Mouse (Mus musculus) urinary bladder, postnatal 14 days (tissue): ENCODE results near the gene 1110051M20Rik.

Source experiments
- DNase-seq: peaks from one replicate; pipeline ENCODE4 v3.0.0; 2021; ENCODE audit warnings: low spot score

The 1110051M20Rik gene

DNA sequence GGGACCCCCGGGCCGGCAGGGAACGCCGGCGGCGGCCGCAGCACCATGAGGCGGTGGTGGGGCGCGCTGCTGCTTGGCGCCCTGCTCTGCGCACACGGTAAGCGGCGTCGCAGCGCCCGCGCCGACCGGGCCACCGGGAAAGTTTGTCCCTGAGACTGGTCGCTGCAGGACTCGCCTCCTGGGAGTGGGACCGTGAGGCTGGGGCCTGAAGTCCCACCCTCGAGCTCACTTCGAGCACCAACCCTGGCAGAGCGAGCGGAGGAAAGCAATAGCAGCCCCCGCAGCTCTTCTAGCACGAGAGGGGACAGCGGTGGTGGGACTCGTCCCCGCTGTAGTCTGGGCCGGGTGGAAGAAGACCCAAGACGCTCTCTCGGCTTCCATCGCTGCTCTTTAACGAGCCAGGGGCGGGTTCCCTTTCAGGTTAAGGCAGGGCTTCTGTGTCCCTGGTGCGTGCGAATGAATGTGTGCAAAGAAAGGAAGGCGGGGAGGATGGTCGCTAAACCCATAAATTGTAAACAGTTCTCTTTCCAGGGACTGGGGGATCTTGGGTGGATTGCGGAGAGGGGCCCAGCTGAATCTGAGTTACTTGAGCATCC, 13.2 kb upstream of the 1110051M20Rik start:
- DNase-seq: peak; percentile 46

DNA sequence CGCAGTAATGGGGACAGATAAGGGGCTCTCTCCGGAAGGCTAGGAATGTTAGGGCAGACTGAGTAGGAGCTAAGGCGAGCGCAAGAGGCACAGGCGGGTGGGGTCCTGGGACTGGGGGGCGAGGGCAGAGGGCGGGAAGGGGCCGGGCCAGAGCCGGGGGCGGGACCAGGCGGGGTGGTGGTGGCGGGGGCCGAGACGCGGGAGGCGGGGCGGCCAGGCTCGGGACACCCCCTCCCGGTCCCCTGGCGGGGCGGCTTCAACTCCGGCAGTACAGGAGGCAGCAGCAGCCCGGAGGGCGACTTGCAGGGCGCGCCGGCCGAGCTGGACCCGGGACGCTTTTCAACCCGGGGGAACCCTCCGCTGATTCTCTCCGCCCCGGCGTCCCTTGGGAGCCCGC, 12.8 kb upstream of the 1110051M20Rik start, which contains the start of gene Lrp4:
Gene Lrp4, plus strand, starts transcription at position 253 of the 397 bp plus-strand sequence.
- peak; percentile 69 for DNase-seq

DNA sequence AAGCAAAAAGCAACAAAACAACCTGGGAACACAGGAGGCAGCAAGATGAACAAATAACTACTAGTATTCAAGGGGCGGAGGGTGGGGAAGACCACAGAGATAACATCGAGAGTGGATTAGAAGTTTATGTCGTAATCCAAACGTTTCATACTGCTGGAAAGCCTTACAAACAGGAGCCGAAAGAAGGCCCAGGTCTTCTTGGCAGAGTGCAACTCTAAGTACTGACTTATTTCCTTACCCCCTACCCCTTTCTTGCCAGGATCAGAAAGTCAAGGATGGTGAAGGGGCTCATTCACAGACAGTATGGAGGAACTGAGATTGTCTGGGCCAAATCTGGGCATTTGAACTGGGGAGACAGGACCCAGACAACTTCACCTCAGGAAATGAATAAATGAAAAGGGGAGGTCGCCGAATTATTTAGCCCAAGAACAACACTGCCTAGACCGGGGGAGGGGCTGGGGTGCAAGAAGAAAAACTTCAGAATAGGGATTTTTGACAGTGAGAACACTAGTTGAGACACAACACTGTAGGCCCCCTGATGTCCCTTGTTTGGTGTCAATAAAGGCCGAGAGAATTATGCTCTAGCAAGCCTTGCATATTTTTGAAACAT, 12.1 kb upstream of the 1110051M20Rik start:
- no peak for DNase-seq

DNA sequence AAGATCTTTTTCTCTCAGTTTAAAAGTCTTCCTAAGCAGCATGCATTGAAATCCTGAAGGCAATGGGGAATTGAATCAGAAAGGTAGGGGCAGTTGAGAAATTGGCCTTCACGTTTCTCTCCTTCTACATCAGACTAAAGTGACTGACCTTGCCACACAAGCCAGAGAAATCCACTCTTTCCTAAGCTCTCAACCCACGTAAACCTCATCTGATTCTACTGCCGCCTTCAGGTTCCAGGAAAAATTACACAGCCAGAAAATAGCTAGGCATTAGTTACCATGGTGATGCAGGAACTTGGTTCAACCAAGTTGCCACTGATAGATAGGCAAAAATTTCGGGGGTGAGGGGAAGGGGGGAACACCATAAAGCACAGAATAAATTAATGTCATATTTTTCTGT, 11.3 kb upstream of the 1110051M20Rik start:
- no peak for DNase-seq

DNA sequence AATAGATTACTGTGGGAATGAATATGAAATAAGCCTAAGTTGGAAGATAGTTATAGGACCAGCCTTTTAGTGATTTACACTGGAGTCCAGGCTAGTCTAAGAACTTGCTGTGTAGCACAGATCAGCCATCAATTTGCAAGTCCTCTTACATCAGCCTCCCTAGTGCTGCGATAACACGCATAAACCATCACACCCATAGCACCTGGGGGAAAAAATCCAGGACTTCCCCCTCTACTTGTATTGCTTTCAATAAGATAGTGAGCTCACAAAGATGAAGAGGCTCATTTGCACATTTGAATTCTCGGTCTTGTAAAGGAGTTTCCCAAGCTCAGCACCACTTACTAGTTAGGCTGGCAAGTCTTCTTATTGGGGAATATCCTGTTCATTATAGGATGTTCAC, 9.9 kb upstream of the 1110051M20Rik start:
- DNase-seq: no peak

DNA sequence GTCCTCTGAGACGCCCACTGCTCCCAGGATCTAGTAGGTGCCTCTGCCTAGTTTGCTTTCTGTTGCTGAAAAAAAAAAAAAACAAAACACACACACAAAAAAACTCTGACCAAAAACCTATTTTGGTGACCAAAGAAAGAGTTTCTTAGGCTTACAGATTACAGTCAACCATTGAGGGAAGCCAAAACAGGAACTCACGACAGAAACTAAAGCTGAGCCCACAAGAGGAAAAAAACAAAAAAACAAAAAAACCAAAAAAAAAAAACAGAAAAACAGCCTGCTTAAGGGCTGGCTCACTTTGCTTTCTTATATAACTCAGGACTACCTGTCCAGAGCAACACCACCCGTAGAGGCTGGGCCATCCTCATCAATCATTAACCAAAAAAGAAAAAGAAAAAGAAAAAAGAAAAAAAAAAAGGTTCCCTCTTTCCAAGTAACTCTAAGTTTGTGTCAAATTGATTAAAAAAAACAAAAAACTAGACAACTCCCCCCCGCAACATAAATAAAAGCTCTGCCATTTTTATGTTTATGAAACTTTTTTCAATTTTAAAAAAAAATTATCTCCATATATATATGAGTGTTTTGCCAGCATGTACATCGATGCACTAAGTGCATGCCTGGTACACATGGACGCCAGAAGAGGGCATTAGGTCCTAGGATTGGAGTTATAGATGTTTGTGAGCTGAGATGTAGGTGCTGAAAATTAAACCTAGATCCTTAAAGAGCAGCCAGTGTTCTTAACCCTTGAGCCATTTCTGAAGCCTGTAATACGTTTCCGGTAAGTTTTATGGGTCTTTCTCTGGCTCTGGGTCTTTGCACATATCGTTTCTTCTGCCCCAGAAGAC, 8.9 kb upstream of the 1110051M20Rik start:
- DNase-seq: no peak

DNA sequence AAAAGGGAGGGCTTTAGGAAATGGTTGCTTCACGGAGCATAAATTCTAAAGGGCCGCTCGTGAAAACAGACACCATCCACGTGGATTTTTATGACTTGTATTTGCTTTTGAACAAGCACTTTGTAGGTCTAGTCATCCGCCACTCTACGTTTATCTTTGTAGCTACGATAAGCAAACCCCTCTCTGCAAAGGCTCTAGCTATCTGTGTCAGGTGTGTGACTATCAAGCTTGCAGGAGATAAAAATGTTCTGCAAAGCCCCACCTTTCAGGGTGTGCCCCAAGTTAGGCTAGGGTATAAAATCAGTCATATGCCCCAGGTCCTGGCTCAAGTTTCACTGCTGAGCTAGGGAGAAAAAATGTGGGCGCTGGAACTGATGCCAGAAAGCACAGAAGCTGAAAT, 8.2 kb upstream of the 1110051M20Rik start:
- DNase-seq: peak; percentile 38

DNA sequence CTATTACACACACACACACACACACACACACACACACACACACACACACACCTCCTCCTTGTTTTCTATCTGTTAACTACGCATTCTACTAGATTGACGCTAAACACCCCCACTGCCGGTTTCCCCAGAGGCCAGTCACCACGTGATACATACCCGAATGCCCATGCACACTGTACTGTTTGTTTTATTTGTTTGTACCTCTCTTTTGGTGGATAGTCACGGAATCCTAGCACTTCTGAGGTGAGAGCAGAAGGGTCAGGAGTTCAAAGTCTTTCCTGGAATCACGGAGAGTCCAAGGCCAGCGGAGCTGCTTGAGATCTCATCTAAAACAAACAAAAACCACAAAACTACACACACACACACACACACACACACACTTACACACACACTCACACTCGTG, 5.8 kb upstream of the 1110051M20Rik start:
- DNase-seq: no peak

DNA sequence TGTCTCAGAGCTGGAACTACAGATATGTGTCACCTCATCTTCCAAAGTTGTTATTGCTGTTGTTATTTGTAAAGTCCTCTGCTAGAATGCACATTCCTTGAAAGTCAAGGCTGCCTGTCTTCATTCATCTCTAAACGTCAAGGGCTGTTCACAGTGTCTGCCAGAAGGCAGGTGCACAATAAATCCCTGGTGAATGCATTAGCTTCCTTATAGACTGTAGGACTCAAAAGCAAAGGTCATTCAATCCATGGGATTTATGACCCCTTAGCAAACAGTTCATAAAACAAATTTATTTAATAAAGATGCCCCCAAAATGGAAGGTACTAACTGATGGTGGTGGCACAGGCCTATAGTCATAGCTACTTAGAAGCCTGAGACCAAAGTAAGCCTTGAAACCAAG, 5.2 kb upstream of the 1110051M20Rik start:
- DNase-seq: no peak

DNA sequence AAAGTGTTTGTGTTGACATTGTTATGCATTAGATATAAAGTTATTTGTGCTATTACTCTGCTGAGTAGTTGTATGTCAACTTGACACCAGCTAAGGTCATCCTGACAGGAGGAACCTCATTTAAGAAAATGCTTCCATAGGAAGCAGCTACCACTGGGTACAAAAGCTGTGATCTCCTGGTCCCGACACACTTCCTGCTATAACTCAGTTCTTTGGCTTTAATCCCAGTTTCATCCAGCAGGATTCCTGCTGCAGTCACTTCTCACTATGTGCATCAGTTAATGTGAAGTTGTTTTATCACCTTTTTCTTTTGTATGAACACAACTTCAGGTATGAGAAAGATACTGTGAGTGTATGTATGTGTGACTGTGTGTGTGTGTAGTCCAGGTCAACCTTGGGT, 2.3 kb downstream of the 1110051M20Rik start:
- DNase-seq: no peak

DNA sequence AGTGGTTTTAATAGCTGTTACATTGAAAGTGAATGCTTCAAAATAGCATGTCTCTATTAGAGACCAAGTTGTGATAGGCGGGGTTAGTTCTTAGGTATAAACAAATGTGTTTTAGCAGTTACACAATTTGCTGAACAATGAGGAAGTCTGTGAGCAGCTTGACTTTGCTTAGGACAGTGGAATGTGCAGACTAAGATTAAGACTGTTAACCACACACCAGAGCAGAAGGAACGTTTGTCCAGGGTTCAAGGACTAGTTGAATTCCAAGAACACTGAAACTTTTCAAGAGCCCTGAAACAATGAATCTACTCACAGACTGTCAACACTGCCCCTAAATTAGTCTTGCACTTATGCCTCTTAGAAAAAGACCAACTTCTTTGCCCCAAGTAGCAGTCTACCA, 2.8 kb downstream of the 1110051M20Rik start:
- no peak for DNase-seq

DNA sequence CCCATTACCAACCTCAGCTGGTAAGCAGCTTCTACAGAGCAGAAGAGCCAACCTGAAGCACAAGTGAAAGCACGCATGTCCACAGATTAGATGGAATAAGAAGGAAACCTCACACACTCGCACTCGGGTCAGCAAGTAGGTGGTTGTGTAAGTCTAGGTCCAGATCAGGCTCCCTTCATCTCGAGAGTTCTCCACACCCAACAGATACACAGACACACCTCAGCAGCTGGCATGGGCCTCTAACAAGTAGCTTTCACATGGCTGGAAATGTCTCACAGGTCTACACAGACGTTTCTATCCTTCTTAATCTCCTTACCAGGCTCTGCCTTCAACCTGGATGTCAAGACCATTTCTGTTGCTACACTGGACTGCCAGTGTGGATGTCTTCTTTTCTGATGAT, 3.8 kb downstream of the 1110051M20Rik start:
- DNase-seq: no peak

DNA sequence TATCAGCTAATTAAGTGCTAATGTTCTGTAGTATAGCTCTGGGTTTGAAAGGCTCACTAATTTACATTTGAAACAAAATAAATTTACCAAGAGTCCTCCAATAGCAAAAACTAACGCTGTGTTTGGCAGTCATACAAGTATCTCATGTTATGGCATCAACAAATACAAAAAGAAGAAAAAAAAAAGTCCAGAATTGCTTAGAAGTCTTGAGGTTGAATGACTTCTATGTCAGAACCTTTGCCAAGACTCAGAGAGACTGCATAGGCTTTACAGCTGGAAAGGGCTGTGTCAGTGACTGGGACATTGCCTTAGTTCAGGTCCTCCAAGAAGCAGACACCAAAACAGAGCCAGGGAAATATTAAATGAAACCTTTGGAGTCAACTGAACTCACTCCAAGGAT, 4.6 kb downstream of the 1110051M20Rik start:
- DNase-seq: no peak

DNA sequence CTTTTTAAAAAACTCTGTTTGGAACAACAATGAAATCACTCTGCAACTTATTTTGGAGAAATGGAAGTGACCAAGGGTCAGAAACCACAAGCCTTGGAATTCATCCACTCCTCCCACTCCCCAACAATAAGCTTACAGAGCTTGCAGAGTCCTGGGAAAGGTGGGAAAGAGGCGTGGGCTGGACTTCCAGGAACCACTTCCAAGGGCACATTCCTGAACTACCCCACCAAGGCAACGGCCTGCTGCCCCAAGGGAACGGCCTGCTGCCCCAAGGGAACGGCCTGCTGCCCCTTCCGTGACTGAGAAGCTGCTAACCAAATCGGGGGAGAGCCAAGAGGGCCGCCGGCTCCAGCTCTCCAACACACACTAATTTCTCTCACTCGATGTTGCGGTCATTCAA, 5.2 kb downstream of the 1110051M20Rik start:
- no peak for DNase-seq

DNA sequence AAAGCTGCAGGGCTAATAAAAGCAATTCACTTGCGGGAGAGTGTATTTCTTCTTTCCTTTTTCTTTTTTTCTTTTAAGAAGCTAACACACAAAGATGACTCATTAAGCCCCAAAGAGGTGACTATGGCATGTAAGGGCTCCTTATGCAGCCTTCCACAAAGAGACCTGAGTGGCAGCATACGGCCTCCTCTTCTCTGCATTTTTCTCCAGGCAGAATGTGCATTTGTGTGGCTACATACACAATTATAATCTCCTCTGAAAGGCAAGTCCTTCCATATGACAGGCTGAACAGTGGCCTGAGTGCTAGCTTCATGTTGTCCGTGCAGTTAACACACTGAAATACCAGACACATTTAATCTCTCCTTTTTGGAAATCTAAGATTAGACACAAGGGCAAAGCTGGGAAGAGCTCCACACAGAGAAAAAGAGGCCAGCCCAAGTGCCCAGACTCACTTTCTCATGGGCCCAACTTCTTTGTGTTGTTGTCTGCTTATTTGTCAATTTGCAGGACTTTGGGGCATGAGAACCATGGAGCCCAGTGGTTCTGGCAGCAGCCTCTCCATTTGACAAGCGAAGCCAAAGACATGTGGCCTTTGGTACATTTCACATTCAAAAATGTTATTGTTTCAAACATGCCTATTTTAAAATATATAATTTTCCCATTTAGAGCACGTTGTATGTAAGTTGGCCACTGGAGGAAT, 7.2 kb downstream of the 1110051M20Rik start:
- no peak for DNase-seq

DNA sequence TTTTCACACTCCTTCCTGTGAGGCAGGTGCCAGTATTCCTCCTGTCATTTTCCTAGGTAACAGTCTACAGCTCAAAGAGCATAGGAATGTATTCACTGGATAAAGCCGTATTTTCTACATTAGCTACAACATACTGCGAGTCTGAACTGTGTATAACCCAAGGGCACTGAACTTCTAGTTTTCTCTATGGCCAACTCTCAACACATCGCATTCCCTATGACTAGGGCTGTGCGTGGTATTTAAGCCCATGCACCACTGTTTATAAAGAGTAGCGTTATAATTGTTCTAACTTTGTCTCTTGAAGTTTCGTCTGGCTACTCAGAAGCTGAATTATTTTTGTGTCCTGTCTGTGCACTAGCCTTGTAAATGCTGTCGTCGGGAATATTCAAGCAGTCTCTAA, 7.8 kb downstream of the 1110051M20Rik start:
- DNase-seq: no peak

DNA sequence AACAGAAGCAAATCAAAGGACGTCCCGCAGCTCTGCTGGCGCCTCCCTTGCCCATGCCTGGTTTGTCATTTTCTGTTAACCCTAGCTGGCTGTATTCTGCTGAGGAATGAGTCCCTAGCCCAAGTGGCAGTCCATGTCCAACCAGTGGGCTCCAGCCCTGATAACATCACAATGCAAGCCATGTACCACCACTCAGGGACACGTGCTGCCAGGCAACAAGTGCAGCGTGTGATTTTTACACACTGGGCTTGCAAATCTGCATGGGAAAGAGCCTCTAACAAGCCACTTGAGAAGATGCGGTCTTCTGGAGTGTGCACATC, 13.9 kb downstream of the 1110051M20Rik start:
- DNase-seq: no peak

DNA sequence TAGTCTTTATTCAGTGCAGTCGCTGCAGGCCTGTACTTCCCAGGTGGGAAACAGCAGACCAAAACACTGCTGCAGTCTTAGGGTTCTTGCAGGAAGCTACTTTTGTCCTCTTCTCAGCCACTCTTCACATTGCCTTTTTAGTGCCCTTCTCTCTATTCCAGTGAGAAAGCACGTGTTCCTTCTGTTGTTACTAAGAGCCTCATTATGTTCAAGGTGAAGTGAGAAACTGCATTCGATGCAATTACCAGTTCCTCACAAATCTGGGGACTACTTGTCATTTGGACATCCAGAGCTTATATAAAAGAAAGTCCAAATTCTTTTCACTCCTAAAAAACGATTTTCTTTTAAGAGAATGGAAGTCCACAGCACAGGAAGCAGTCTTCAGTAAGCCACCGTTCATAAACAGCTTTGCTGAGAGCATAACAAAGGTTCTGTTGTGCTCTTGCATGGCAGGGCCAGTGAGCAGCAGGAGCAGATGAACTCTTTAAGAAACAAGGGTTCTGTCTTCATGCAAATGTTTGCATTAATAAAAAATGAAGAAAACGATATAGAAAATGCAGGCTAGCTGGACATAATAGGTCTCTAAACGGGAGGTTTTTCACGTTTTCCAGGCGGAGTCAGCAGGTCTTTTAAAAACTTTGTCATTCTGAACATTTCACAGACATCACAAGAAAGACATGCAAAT, 14.4 kb downstream of the 1110051M20Rik start:
- no peak for DNase-seq

DNA sequence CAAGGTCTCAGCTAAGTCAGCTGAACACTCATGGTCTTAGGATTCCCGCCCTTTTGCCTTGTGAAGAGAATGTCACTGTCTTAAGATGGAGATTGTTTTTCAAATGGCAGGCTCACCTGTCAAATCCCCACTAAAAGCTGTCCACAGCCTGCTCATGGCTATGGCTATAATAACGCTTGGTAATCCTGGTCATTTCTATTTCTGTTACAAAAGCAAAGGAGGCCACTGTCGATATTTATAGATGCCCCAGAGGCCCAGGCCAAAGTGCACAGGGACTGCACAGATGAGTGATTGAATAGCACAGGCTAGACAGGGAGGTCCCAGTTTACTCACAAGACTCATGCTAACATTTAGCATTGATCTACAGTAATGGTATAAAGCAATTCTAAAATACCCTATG, 15.4 kb downstream of the 1110051M20Rik start:
- DNase-seq: no peak

DNA sequence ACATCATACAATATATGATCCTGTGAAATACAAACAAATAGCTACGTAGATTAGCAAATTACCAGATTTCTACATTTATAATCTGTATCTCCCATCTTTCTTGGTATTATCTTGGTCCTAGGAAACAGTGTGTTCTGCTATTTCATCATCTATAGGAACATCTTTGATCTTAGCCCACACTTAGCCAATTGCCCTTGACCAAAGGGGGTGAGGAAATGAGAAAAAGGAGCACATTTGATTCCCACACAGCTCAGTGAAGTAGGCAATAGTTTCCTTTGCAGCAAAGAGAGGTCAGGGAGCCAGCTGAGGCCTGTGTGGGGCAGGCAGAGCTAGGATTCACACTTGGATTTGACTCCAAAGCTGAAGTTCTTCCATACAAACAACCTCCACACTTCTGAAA, 18.2 kb downstream of the 1110051M20Rik start:
- no peak for DNase-seq

DNA sequence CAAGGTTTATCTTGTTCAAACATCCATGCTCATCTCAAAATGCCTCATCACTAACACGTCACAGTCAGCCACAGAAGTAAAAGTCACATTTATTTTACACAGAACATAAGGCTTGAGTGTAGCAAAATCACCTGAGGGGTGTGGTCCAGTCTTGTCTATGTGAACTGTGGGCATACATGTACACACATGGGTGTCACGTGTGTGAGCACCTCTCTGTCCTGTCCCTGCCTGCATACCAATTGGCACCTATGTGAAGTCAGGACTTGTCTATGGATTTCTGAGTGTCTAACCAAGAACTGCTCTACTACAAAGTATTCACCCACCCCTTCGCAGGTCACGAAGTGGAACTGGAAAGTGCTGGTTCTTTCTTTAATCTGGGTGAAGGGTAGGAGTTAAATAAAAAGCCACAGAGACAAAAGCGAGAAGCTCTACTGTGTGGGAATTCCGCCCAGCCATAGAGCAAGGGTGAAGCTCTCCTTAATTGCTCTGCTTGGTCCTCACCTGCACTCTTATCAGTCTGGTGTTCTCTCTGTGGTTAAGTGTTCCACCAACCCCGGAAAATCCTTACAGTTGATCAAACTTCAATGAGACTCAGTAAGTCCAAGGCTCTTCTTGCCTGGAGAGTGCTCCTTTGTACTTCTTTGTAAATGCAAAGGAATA, 20.3 kb downstream of the 1110051M20Rik start:
- DNase-seq: peak; percentile 36

DNA sequence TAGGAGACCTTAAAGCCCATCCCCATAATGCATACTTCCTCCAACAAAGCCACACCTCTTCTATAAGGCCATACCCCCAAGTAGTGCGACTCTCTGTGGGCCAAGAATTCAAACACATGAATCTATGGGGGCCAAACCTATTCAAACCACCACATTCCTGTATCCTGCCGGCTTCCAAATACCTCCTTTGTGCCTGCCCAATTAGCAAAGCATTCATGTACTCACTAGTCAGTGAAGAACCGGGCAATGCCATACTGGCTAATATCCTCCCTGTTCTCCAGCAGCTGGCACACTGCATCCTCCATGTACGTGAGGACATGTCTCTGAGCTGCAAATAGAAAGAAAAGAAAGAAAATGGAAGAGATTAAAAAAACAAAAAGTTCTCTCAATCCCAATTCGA, 22.9 kb downstream of the 1110051M20Rik start:
- no peak for DNase-seq
